Comparison of ENCODE assay signal across 8 mouse cellular contexts in the genomic region with DNA sequence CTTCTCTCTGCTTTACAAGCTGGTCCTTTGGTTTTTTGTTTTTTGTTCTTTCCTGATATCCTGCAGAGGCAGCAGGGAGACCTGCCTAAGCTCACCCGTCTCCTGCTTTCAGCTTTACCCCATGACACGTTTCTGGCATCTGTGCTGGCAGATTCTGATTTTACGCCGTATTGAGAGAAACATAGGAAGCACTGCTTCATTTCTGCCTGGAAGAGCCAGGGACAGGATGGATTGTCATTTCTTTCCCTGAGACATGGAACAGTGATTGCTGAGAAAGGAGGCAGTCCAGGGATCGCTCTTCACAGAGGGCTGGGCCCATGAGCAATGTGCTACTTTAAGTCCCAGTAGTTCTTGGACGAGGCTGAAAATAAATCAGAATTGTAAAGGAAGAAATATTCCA.
A peak's percentile ranks its signal among the peaks of the same experiment; 100 is the strongest.
DNase-seq lines count a peak whose midpoint lies in the region; ATAC-seq lines count a peak whose summit lies in the region.

No protein-coding gene starts in this region.

- H3K9ac ChIP-seq in heart, embryonic 11.5 days (ENCODE audit: low read depth, low read length): no peak overlapping the region
- no peak overlapping the region for H3K9ac ChIP-seq in lung, embryonic 15.5 days
- no peak overlapping the region for H3K9ac ChIP-seq in intestine, embryonic 15.5 days
- H3K9ac ChIP-seq in stomach, embryonic 15.5 days: no peak overlapping the region

- H3K36me3 ChIP-seq in heart, embryonic 11.5 days (ENCODE audit: control insufficient read depth, insufficient read depth, low read length): no peaks in the 10 kb centered on the region
- no peaks in the 10 kb centered on the region for H3K36me3 ChIP-seq in lung, embryonic 15.5 days
- no peaks in the 10 kb centered on the region for H3K36me3 ChIP-seq in intestine, embryonic 15.5 days
- no peaks in the 10 kb centered on the region for H3K36me3 ChIP-seq in stomach, embryonic 15.5 days

- WGBS in heart, embryonic 11.5 days (ENCODE audit: insufficient replicate concordance): 40% methylated on average over 6 of the region's 6 CpGs
- 28% methylated on average over 6 of the region's 6 CpGs for WGBS in lung, embryonic 15.5 days
- 35% methylated on average over 6 of the region's 6 CpGs for WGBS in intestine, embryonic 15.5 days
- 29% methylated on average over 6 of the region's 6 CpGs for WGBS in stomach, embryonic 15.5 days

- DNase-seq in heart, adult 18-20 months: peak; percentile 15 to 22
- no peak for DNase-seq in lung, adult 18-20 months
- DNase-seq in gastrocnemius, postnatal 25 days: no peak

- H3K4me3 ChIP-seq in heart, embryonic 11.5 days (ENCODE audit: low read depth, low read length): no peak overlapping the region
- no peak overlapping the region for H3K4me3 ChIP-seq in lung, embryonic 15.5 days
- H3K4me3 ChIP-seq in intestine, embryonic 15.5 days (replicated peaks): no peak overlapping the region
- H3K4me3 ChIP-seq in stomach, embryonic 15.5 days (replicated peaks): no peak overlapping the region

- H3K4me1 ChIP-seq in heart, embryonic 11.5 days (ENCODE audit: control insufficient read depth, insufficient read depth, low read length): no peaks in the 10 kb centered on the region
- peaks cover 11% of the 10 kb centered on the region for H3K4me1 ChIP-seq in lung, embryonic 15.5 days
- 0 out of 2 replicates have a peak, but pooled peaks cover 3% of the 10 kb centered on the region for H3K4me1 ChIP-seq in intestine, embryonic 15.5 days (replicated peaks)
- H3K4me1 ChIP-seq in stomach, embryonic 15.5 days: peaks cover 3% of the 10 kb centered on the region; the same call in 1 of the 2 replicates

- no peak overlapping the region for H3K4me2 ChIP-seq in heart, embryonic 11.5 days
- H3K4me2 ChIP-seq in lung, embryonic 15.5 days: peak overlapping the region; percentile 22; the same call in 1 of the 2 replicates
- no peak overlapping the region for H3K4me2 ChIP-seq in intestine, embryonic 15.5 days (replicated peaks)
- no peak overlapping the region for H3K4me2 ChIP-seq in stomach, embryonic 15.5 days

- ATAC-seq in heart, embryonic 11.5 days (replicated peaks; ENCODE audit: insufficient number of reproducible peaks, low FRiP score, low TSS enrichment): no peak
- ATAC-seq in lung, embryonic 15.5 days (ENCODE audit: borderline replicate concordance, extremely low read depth, low FRiP score, low TSS enrichment): no peak
- ATAC-seq in intestine, embryonic 15.5 days: peak; percentile 71
- ATAC-seq in stomach, embryonic 15.5 days (ENCODE audit: insufficient read depth, low FRiP score, low read depth): peak; percentile 66
- ATAC-seq in megakaryocyte, adult 5-6 weeks (ENCODE audit: poor library complexity, severe bottlenecking): no peak

- no peak overlapping the region for H3K27ac ChIP-seq in heart, embryonic 11.5 days (ENCODE audit: low read depth, low read length)
- H3K27ac ChIP-seq in lung, embryonic 15.5 days: peak overlapping the region; percentile 44
- H3K27ac ChIP-seq in intestine, embryonic 15.5 days: no peak overlapping the region
- H3K27ac ChIP-seq in stomach, embryonic 15.5 days: peak overlapping the region; percentile 57

- no peaks in the 10 kb centered on the region for H3K9me3 ChIP-seq in heart, embryonic 11.5 days (replicated peaks; ENCODE audit: control insufficient read depth, low read length)
- H3K9me3 ChIP-seq in lung, embryonic 15.5 days: no peaks in the 10 kb centered on the region
- no peaks in the 10 kb centered on the region for H3K9me3 ChIP-seq in intestine, embryonic 15.5 days
- H3K9me3 ChIP-seq in stomach, embryonic 15.5 days: no peaks in the 10 kb centered on the region

- no peaks in the 10 kb centered on the region for H3K27me3 ChIP-seq in heart, embryonic 11.5 days (ENCODE audit: control insufficient read depth, insufficient read depth, low read length)
- H3K27me3 ChIP-seq in lung, embryonic 15.5 days: no peaks in the 10 kb centered on the region
- H3K27me3 ChIP-seq in intestine, embryonic 15.5 days (replicated peaks): no peaks in the 10 kb centered on the region
- no peaks in the 10 kb centered on the region for H3K27me3 ChIP-seq in stomach, embryonic 15.5 days (replicated peaks)

Comparison
In these comparisons a context has a peak if more than half of its experiments do, and no peak if none do; other contexts are left out.
1. DNase-seq: peak in heart, adult 18-20 months (2 of 2); none in lung, adult 18-20 months (0 of 2) and gastrocnemius, postnatal 25 days (single experiment).
2. ATAC-seq: peak in intestine, embryonic 15.5 days (single experiment) and stomach, embryonic 15.5 days (single experiment); none in heart, embryonic 11.5 days (single experiment), lung, embryonic 15.5 days (single experiment) and megakaryocyte, adult 5-6 weeks (single experiment).
3. H3K27ac ChIP-seq: peak in lung, embryonic 15.5 days (single experiment) and stomach, embryonic 15.5 days (single experiment); none in heart, embryonic 11.5 days (single experiment) and intestine, embryonic 15.5 days (single experiment).